Mouse (Mus musculus): ENCODE data around the gene Adck2. TPM values are rescaled to one million over a fixed set of nuclear protein-coding genes. Genes with fewer than 3 reads are reported as not detected.

Gene Adck2
- polyA plus RNA-seq, 1 experiment from 2014 or later, result 28.4 TPM

- no peak for DNase-seq (ENCODE audit: low spot score, missing footprints)
- Histone ChIP-seq H3K4me3 (ENCODE audit: low read depth, low read length) (no peak overlapping the region), H3K4me2 (no peak overlapping the region), H3K4me1 (ENCODE audit: control insufficient read depth, insufficient read depth, low read length) (no peaks in the 10 kb centered on the region), H3K27me3 (ENCODE audit: control insufficient read depth, insufficient read depth, low read length) (no peaks in the 10 kb centered on the region), H3K9ac (ENCODE audit: low read length) (no peak overlapping the region), H3K36me3 (ENCODE audit: control insufficient read depth, insufficient read depth, low read length) (peaks cover under 1% of the 10 kb centered on the region), H3K27ac (ENCODE audit: low read depth, low read length) (no peak overlapping the region), H3K9me3 (ENCODE audit: control insufficient read depth, low read length) (no peaks in the 10 kb centered on the region)
- 84% methylated on average over 5 of the region's 5 CpGs for WGBS
- ATAC-seq (ENCODE audit: low FRiP score), result no peak
Measured at GRCm38 (mm10) chr6:39604565-39604964, 30.9 kb downstream of the Adck2 start.

- ATAC-seq (ENCODE audit: low FRiP score), result no peak
- Histone ChIP-seq H3K36me3 (ENCODE audit: control insufficient read depth, insufficient read depth, low read length) (no peaks in the 10 kb centered on the region), H3K4me3 (ENCODE audit: low read depth, low read length) (no peak overlapping the region), H3K9ac (ENCODE audit: low read length) (no peak overlapping the region), H3K27ac (ENCODE audit: low read depth, low read length) (no peak overlapping the region), H3K4me1 (ENCODE audit: control insufficient read depth, insufficient read depth, low read length) (no peaks in the 10 kb centered on the region), H3K9me3 (ENCODE audit: control insufficient read depth, low read length) (no peaks in the 10 kb centered on the region), H3K27me3 (ENCODE audit: control insufficient read depth, insufficient read depth, low read length) (no peaks in the 10 kb centered on the region), H3K4me2 (no peak overlapping the region)
- 91% methylated on average over 6 of the region's 6 CpGs for WGBS
- no peak for DNase-seq (ENCODE audit: low spot score, missing footprints)
Measured at GRCm38 (mm10) chr6:39606056-39606455, 32.4 kb downstream of the Adck2 start.

GRCm38 (mm10) chr6:39606862-39607261 lies 33.2 kb downstream of the Adck2 start:
- Histone ChIP-seq H3K4me1 (ENCODE audit: control insufficient read depth, insufficient read depth, low read length) (no peaks in the 10 kb centered on the region), H3K4me2 (no peak overlapping the region), H3K36me3 (ENCODE audit: control insufficient read depth, insufficient read depth, low read length) (no peaks in the 10 kb centered on the region), H3K4me3 (ENCODE audit: low read depth, low read length) (no peak overlapping the region), H3K9me3 (ENCODE audit: control insufficient read depth, low read length) (no peaks in the 10 kb centered on the region), H3K27ac (ENCODE audit: low read depth, low read length) (no peak overlapping the region), H3K27me3 (ENCODE audit: control insufficient read depth, insufficient read depth, low read length) (no peaks in the 10 kb centered on the region), H3K9ac (ENCODE audit: low read length) (no peak overlapping the region)
- WGBS, result 77% methylated on average over 3 of the region's 3 CpGs
- no peak for DNase-seq (ENCODE audit: low spot score, missing footprints)
- ATAC-seq (ENCODE audit: low FRiP score), result no peak

- no peak overlapping the region for H3K4me3 ChIP-seq (ENCODE audit: low read depth, low read length)
- ATAC-seq (ENCODE audit: low FRiP score) (no peak), DNase-seq (ENCODE audit: low spot score, missing footprints) (no peak)
- no peak overlapping the region for H3K27ac ChIP-seq (ENCODE audit: low read depth, low read length)
- H3K9ac ChIP-seq (ENCODE audit: low read length), result no peak overlapping the region
- H3K9me3 ChIP-seq (ENCODE audit: control insufficient read depth, low read length), result no peaks in the 10 kb centered on the region
- H3K4me1 ChIP-seq (ENCODE audit: control insufficient read depth, insufficient read depth, low read length), result no peaks in the 10 kb centered on the region
- WGBS, result 79% methylated on average over 5 of the region's 5 CpGs
- H3K4me2 ChIP-seq, result no peak overlapping the region
- H3K27me3 ChIP-seq (ENCODE audit: control insufficient read depth, insufficient read depth, low read length), result no peaks in the 10 kb centered on the region
- no peaks in the 10 kb centered on the region for H3K36me3 ChIP-seq (ENCODE audit: control insufficient read depth, insufficient read depth, low read length)
Measured at GRCm38 (mm10) chr6:39607365-39607764, 33.7 kb downstream of the Adck2 start.

- H3K27me3 ChIP-seq (ENCODE audit: control insufficient read depth, insufficient read depth, low read length), result no peaks in the 10 kb centered on the region
- no peaks in the 10 kb centered on the region for H3K4me1 ChIP-seq (ENCODE audit: control insufficient read depth, insufficient read depth, low read length)
- ATAC-seq (ENCODE audit: low FRiP score) (no peak), DNase-seq (ENCODE audit: low spot score, missing footprints) (no peak)
- WGBS, result 73% methylated on average over 2 of the region's 2 CpGs
- H3K9me3 ChIP-seq (ENCODE audit: control insufficient read depth, low read length), result no peaks in the 10 kb centered on the region
- no peak overlapping the region for H3K27ac ChIP-seq (ENCODE audit: low read depth, low read length)
- no peak overlapping the region for H3K4me2 ChIP-seq
- no peak overlapping the region for H3K9ac ChIP-seq (ENCODE audit: low read length)
- H3K36me3 ChIP-seq (ENCODE audit: control insufficient read depth, insufficient read depth, low read length), result no peaks in the 10 kb centered on the region
- no peak overlapping the region for H3K4me3 ChIP-seq (ENCODE audit: low read depth, low read length)
Measured at GRCm38 (mm10) chr6:39610207-39610606, 36.5 kb downstream of the Adck2 start.

GRCm38 (mm10) chr6:39611296-39611695 lies 37.6 kb downstream of the Adck2 start:
- no peak for ATAC-seq (ENCODE audit: low FRiP score)
- 90% methylated on average over 2 of the region's 2 CpGs for WGBS
- no peaks in the 10 kb centered on the region for H3K9me3 ChIP-seq (ENCODE audit: control insufficient read depth, low read length)

More at GRCm38 (mm10) chr6:39611296-39611695, 37.6 kb downstream of the Adck2 start:
- DNase-seq (ENCODE audit: low spot score, missing footprints), result no peak
- H3K4me1 ChIP-seq (ENCODE audit: control insufficient read depth, insufficient read depth, low read length), result no peaks in the 10 kb centered on the region
- H3K4me2 ChIP-seq, result no peak overlapping the region
- H3K27ac ChIP-seq (ENCODE audit: low read depth, low read length), result no peak overlapping the region
- no peaks in the 10 kb centered on the region for H3K27me3 ChIP-seq (ENCODE audit: control insufficient read depth, insufficient read depth, low read length)
- H3K36me3 ChIP-seq (ENCODE audit: control insufficient read depth, insufficient read depth, low read length), result no peaks in the 10 kb centered on the region
- H3K9ac ChIP-seq (ENCODE audit: low read length), result no peak overlapping the region
- H3K4me3 ChIP-seq (ENCODE audit: low read depth, low read length), result no peak overlapping the region

Other genes with a start within 250 kb of the Adck2 start
- gene Slc37a3, start 196.2 kb upstream of the Adck2 start, polyA plus RNA-seq (2014; fragmentation: Nextera tagmentation; extraction: Ambion mirVana), result 43.6 and 50.7 TPM in 2 replicates
- gene Rab19, start 192.7 kb upstream of the Adck2 start, polyA plus RNA-seq (2014; fragmentation: Nextera tagmentation; extraction: Ambion mirVana), result 0.23 and 0.30 TPM in 2 replicates
- 128 and 131 TPM in 2 replicates for gene Mkrn1, start 153.4 kb upstream of the Adck2 start, polyA plus RNA-seq (2014; fragmentation: Nextera tagmentation; extraction: Ambion mirVana)
- gene Dennd2a, start 16.0 kb upstream of the Adck2 start, polyA plus RNA-seq (2014; fragmentation: Nextera tagmentation; extraction: Ambion mirVana), result 44.9 and 49.3 TPM in 2 replicates
- gene Gm42420, start 11.9 kb downstream of the Adck2 start, polyA plus RNA-seq (2014; fragmentation: Nextera tagmentation; extraction: Ambion mirVana), result 0.51 and 1.1 TPM in 2 replicates
- gene Ndufb2, start 18.7 kb downstream of the Adck2 start, polyA plus RNA-seq (2014; fragmentation: Nextera tagmentation; extraction: Ambion mirVana), result 234 and 271 TPM in 2 replicates
- gene Braf, start 151.6 kb downstream of the Adck2 start, polyA plus RNA-seq (2014; fragmentation: Nextera tagmentation; extraction: Ambion mirVana), result 20.4 and 22.7 TPM in 2 replicates
- gene Mrps33, start 237.1 kb downstream of the Adck2 start, polyA plus RNA-seq (2014; fragmentation: Nextera tagmentation; extraction: Ambion mirVana), result 252 and 253 TPM in 2 replicates

Measured in midbrain, embryonic 11.5 days (tissue).